Mouse (Mus musculus) gastrocnemius, postnatal 25 days (tissue): ENCODE measurements around the gene Zkscan17. TPM values are rescaled to one million over a fixed set of nuclear protein-coding genes. Genes with fewer than 3 reads are reported as not detected.

Experiments used
- DNase-seq: peaks from one replicate; pipeline ENCODE4 v3.0.0; 2022
- total RNA-seq, 2 experiments: library from RNA; stranded (reverse); gene quantifications; 1 replicate in 1 of 2; 2 replicates in 1 of 2; pipeline ENCODE4 v1.2.3; 2021

Gene Zkscan17
- total RNA-seq, 2 experiments from 2014 or later, result 12.9 to 15.8 TPM

GRCm38 (mm10) chr11:59458973-59459372, 67.6 kb downstream of the Zkscan17 start:
- peak; percentile 37 for DNase-seq

- no peak for DNase-seq
Measured at GRCm38 (mm10) chr11:59456891-59457290, 69.7 kb downstream of the Zkscan17 start.

GRCm38 (mm10) chr11:59456346-59456745, 70.2 kb downstream of the Zkscan17 start:
- DNase-seq, result no peak

GRCm38 (mm10) chr11:59451086-59451485, 75.5 kb downstream of the Zkscan17 start, which contains the start of gene Snap47:
Snap47 (minus strand) TSS chr11:59451186.
- DNase-seq, result no peak

GRCm38 (mm10) chr11:59450230-59450771, 76.2 kb downstream of the Zkscan17 start:
- peak; percentile 22 for DNase-seq

GRCm38 (mm10) chr11:59449741-59450229, 76.8 kb downstream of the Zkscan17 start, which contains the start of gene Jmjd4:
Jmjd4 (plus strand) TSS chr11:59450045.
- DNase-seq, result peak; percentile 88

GRCm38 (mm10) chr11:59443102-59443501, 83.4 kb downstream of the Zkscan17 start:
- no peak for DNase-seq

GRCm38 (mm10) chr11:59437954-59438353, 88.6 kb downstream of the Zkscan17 start:
- no peak for DNase-seq

Other genes starting within 250 kb of the Zkscan17 start
- gene Wnt3a, start 236.0 kb downstream of the Zkscan17 start, total RNA-seq, result not detected
- 1 to 10 TPM; 8.2 to 8.5 TPM for gene Wnt9a, start 219.8 kb downstream of the Zkscan17 start, total RNA-seq
- gene Prss38, start 151.1 kb downstream of the Zkscan17 start, total RNA-seq, result not detected
- 1 to 10 TPM; 8.5 to 8.8 TPM for gene Jmjd4, start 76.7 kb downstream of the Zkscan17 start, total RNA-seq
- 10 to 100 TPM; 18.2 to 23.6 TPM for gene Snap47, start 75.6 kb downstream of the Zkscan17 start, total RNA-seq
- gene Zfp867, start 54.3 kb downstream of the Zkscan17 start, total RNA-seq, result 1 to 10 TPM; 2.3 to 2.6 TPM
- gene Nlrp3, start 14.8 kb upstream of the Zkscan17 start, total RNA-seq, result under 1 TPM; 0.32 to 0.33 TPM
- gene Olfr222, start 49.5 kb upstream of the Zkscan17 start, total RNA-seq, result not detected
- not detected for gene Olfr223, start 66.5 kb upstream of the Zkscan17 start, total RNA-seq
- gene Mprip, start 134.6 kb upstream of the Zkscan17 start, total RNA-seq, result 10 to 100 TPM; 71.9 to 86.7 TPM